Mouse (Mus musculus): ENCODE results near the gene Ikzf2. TPM values are rescaled to one million over a fixed set of nuclear protein-coding genes. Genes with fewer than 3 reads are reported as not detected.

Ikzf2 gene
- total RNA-seq, 1 experiment = 3.4 TPM

- Histone ChIP-seq H3K9ac (ENCODE audit: insufficient read depth, low read depth, low read length, poor library complexity, severe bottlenecking) (no peak overlapping the region), H3K9me3 (ENCODE audit: control insufficient read depth, insufficient read depth, low read depth, low read length) (no peaks in the 10 kb centered on the region), H3K36me3 (ENCODE audit: control insufficient read depth, insufficient read depth, low read length, poor library complexity, severe bottlenecking) (no peaks in the 10 kb centered on the region), H3K4me1 (ENCODE audit: control insufficient read depth in 2 of 2, insufficient read depth in 2 of 2, low read length in 2 of 2, poor library complexity in 1 of 2) (0 out of 4 replicates have a peak, but pooled peaks cover 0 to 2% of the 10 kb centered on the region in 2 experiments), H3K4me3 (ENCODE audit: insufficient read depth in 1 of 2, low read depth in 1 of 2, low read length in 2 of 2, poor library complexity in 1 of 2, severe bottlenecking in 1 of 2) (no peak overlapping the region), H3K27ac (ENCODE audit: insufficient read depth, low read depth, low read length, poor library complexity, severe bottlenecking) (no peak overlapping the region)
- TF ChIP-seq ZC3H11A (IDR thresholded peaks at IDR 0.05; ENCODE audit: borderline replicate concordance, low read depth, low read length) (no peak), ZNF384 (IDR thresholded peaks at IDR 0.05; ENCODE audit: low read depth, low read length) (no peak), MAFK (IDR thresholded peaks at IDR 0.05; ENCODE audit: insufficient read depth, low read depth, low read length) (no peak), CHD2 (IDR thresholded peaks at IDR 0.05; ENCODE audit: low read depth, low read length) (no peak), HCFC1 (IDR thresholded peaks at IDR 0.05; ENCODE audit: borderline replicate concordance, insufficient read depth, low read length) (no peak)
- in situ Hi-C loops (cut with MboI; ENCODE audit: low sequenced_read_pairs in 2 of 2, unreplicated experiment in 2 of 2) = no loop called here
- DNase-seq (ENCODE audit: low read depth, low spot score) = no peak
Measured at GRCm38 (mm10) chr1:69684280-69685040, 2.6 kb downstream of the Ikzf2 start.

- no peaks in the 10 kb centered on the region for H3K9me3 ChIP-seq (ENCODE audit: control insufficient read depth, insufficient read depth, low read depth, low read length)
- H3K9ac ChIP-seq (ENCODE audit: insufficient read depth, low read depth, low read length, poor library complexity, severe bottlenecking) = no peak overlapping the region
- H3K27ac ChIP-seq (ENCODE audit: insufficient read depth, low read depth, low read length, poor library complexity, severe bottlenecking) = no peak overlapping the region
- no peak for DNase-seq (ENCODE audit: low read depth, low spot score)
- H3K36me3 ChIP-seq (ENCODE audit: control insufficient read depth, insufficient read depth, low read length, poor library complexity, severe bottlenecking) = no peaks in the 10 kb centered on the region
- 0 out of 4 replicates have a peak, but pooled peaks cover 0 to 1% of the 10 kb centered on the region in 2 experiments for H3K4me1 ChIP-seq (ENCODE audit: control insufficient read depth in 2 of 2, insufficient read depth in 2 of 2, low read length in 2 of 2, poor library complexity in 1 of 2)
- TF ChIP-seq MAFK (IDR thresholded peaks at IDR 0.05; ENCODE audit: insufficient read depth, low read depth, low read length) (no peak), CHD2 (IDR thresholded peaks at IDR 0.05; ENCODE audit: low read depth, low read length) (no peak), ZC3H11A (IDR thresholded peaks at IDR 0.05; ENCODE audit: borderline replicate concordance, low read depth, low read length) (no peak), HCFC1 (IDR thresholded peaks at IDR 0.05; ENCODE audit: borderline replicate concordance, insufficient read depth, low read length) (no peak), ZNF384 (IDR thresholded peaks at IDR 0.05; ENCODE audit: low read depth, low read length) (no peak)
- H3K4me3 ChIP-seq (ENCODE audit: insufficient read depth in 1 of 2, low read depth in 1 of 2, low read length in 2 of 2, poor library complexity in 1 of 2, severe bottlenecking in 1 of 2) = no peak overlapping the region
- in situ Hi-C loops (cut with MboI; ENCODE audit: low sequenced_read_pairs in 2 of 2, unreplicated experiment in 2 of 2) = no loop called here
Measured at GRCm38 (mm10) chr1:69683851-69684250, 3.2 kb downstream of the Ikzf2 start.

- no peak overlapping the region for H3K27ac ChIP-seq (ENCODE audit: insufficient read depth, low read depth, low read length, poor library complexity, severe bottlenecking)
- in situ Hi-C loops (cut with MboI; ENCODE audit: low sequenced_read_pairs in 2 of 2, unreplicated experiment in 2 of 2) = no loop called here
- no peak for DNase-seq (ENCODE audit: low read depth, low spot score)
- H3K36me3 ChIP-seq (ENCODE audit: control insufficient read depth, insufficient read depth, low read length, poor library complexity, severe bottlenecking) = no peaks in the 10 kb centered on the region
- no peak overlapping the region for H3K9ac ChIP-seq (ENCODE audit: insufficient read depth, low read depth, low read length, poor library complexity, severe bottlenecking)
- H3K4me3 ChIP-seq (ENCODE audit: insufficient read depth in 1 of 2, low read depth in 1 of 2, low read length in 2 of 2, poor library complexity in 1 of 2, severe bottlenecking in 1 of 2) = no peak overlapping the region
- TF ChIP-seq CHD2 (IDR thresholded peaks at IDR 0.05; ENCODE audit: low read depth, low read length) (no peak), HCFC1 (IDR thresholded peaks at IDR 0.05; ENCODE audit: borderline replicate concordance, insufficient read depth, low read length) (no peak), ZNF384 (IDR thresholded peaks at IDR 0.05; ENCODE audit: low read depth, low read length) (no peak), MAFK (IDR thresholded peaks at IDR 0.05; ENCODE audit: insufficient read depth, low read depth, low read length) (no peak), ZC3H11A (IDR thresholded peaks at IDR 0.05; ENCODE audit: borderline replicate concordance, low read depth, low read length) (no peak)
- no peaks in the 10 kb centered on the region for H3K9me3 ChIP-seq (ENCODE audit: control insufficient read depth, insufficient read depth, low read depth, low read length)
- H3K4me1 ChIP-seq (ENCODE audit: control insufficient read depth in 2 of 2, insufficient read depth in 2 of 2, low read length in 2 of 2, poor library complexity in 1 of 2) = no peaks in the 10 kb centered on the region
Measured at GRCm38 (mm10) chr1:69683058-69683457, 4.0 kb downstream of the Ikzf2 start.

DNA sequence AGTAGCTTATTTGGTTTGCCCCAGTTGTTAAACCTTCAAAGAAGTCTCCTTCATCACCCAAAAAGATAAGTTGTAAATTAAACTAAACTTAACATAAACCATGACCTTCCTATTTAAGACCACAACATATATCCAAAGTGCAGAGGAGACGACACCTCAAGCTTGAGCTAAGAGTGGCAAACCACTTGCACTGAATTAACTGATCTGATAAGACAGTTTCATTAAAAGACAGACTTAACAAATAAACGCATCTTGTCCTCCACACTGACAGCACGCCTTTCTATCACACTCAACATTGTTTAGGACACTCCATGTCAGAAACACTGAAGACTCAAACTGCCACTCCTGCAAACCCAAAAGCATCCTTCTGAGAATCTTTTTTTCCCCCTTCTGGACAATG, 4.8 kb downstream of the Ikzf2 start:
- Histone ChIP-seq H3K27ac (ENCODE audit: insufficient read depth, low read depth, low read length, poor library complexity, severe bottlenecking) (no peak overlapping the region), H3K4me1 (ENCODE audit: control insufficient read depth in 2 of 2, insufficient read depth in 2 of 2, low read length in 2 of 2, poor library complexity in 1 of 2) (no peaks in the 10 kb centered on the region), H3K9me3 (ENCODE audit: control insufficient read depth, insufficient read depth, low read depth, low read length) (no peaks in the 10 kb centered on the region), H3K36me3 (ENCODE audit: control insufficient read depth, insufficient read depth, low read length, poor library complexity, severe bottlenecking) (no peaks in the 10 kb centered on the region), H3K9ac (ENCODE audit: insufficient read depth, low read depth, low read length, poor library complexity, severe bottlenecking) (no peak overlapping the region), H3K4me3 (ENCODE audit: insufficient read depth in 1 of 2, low read depth in 1 of 2, low read length in 2 of 2, poor library complexity in 1 of 2, severe bottlenecking in 1 of 2) (no peak overlapping the region)
- in situ Hi-C loops (cut with MboI; ENCODE audit: low sequenced_read_pairs in 2 of 2, unreplicated experiment in 2 of 2) = no loop called here
- DNase-seq (ENCODE audit: low read depth, low spot score) = no peak
- TF ChIP-seq HCFC1 (IDR thresholded peaks at IDR 0.05; ENCODE audit: borderline replicate concordance, insufficient read depth, low read length) = no peak
- TF ChIP-seq ZNF384 (IDR thresholded peaks at IDR 0.05; ENCODE audit: low read depth, low read length) = no peak
- TF ChIP-seq CHD2 (IDR thresholded peaks at IDR 0.05; ENCODE audit: low read depth, low read length) = no peak
- TF ChIP-seq MAFK (IDR thresholded peaks at IDR 0.05; ENCODE audit: insufficient read depth, low read depth, low read length) = no peak
- no peak for TF ChIP-seq ZC3H11A (IDR thresholded peaks at IDR 0.05; ENCODE audit: borderline replicate concordance, low read depth, low read length)
